Mouse (Mus musculus) lung, postnatal 0 days (tissue): ENCODE results near the gene Tefm. TPM values are rescaled to one million over a fixed set of nuclear protein-coding genes. Genes with fewer than 3 reads are reported as not detected.
A peak's percentile ranks its signal among the peaks of the same experiment; 100 is the strongest.
"Not testable (repeated sequence)": the region's sequence is repeated elsewhere in the genome, so short reads cannot be mapped to it uniquely, and the experiment has no call there.

Experiments used
- ATAC-seq: fragments of 200-750 bp; cut with Nextera tagmentation; 2 replicates; pipeline ENCODE4 v1.8.0; 2017; ENCODE audit warnings: moderate library complexity
- DNase-seq: peaks from one replicate; pipeline ENCODE4 v3.0.0-alpha.2; 2016; ENCODE audit warnings: low spot score
- H3K27ac ChIP-seq: fragments of 300-500 bp; sonication (generic); 2 replicates; pipeline ENCODE4 v1.5.1; 2014; ENCODE audit warnings: antibody characterized with exemption, mild to moderate bottlenecking, low read length, mixed read lengths
- H3K27me3 ChIP-seq: fragments of 300-500 bp; sonication (generic); replicated peaks from 2 replicates; pipeline ENCODE4 v1.6.1; 2014; ENCODE audit warnings: low read length, mixed read lengths; ENCODE audit not compliant: insufficient read depth
- H3K36me3 ChIP-seq: fragments of 300-500 bp; sonication (generic); 2 replicates; pipeline ENCODE4 v1.6.1; 2014; ENCODE audit warnings: low read length, mixed read lengths; ENCODE audit not compliant: insufficient read depth
- H3K4me1 ChIP-seq: fragments of 300-500 bp; sonication (generic); 2 replicates; pipeline ENCODE4 v1.6.1; 2014; ENCODE audit warnings: antibody characterized with exemption, low read depth, low read length, mixed read lengths; ENCODE audit not compliant: insufficient read depth
- H3K4me2 ChIP-seq: fragments of 300-500 bp; sonication (generic); replicated peaks from 2 replicates; pipeline ENCODE4 v1.6.1; 2014; ENCODE audit warnings: low read depth, mild to moderate bottlenecking, low read length, moderate library complexity, mixed read lengths
- H3K4me3 ChIP-seq: fragments of 300-500 bp; sonication (generic); 2 replicates; pipeline ENCODE4 v1.5.1; 2014; ENCODE audit warnings: low read depth, low read length
- H3K9ac ChIP-seq: fragments of 300-500 bp; sonication (generic); replicated peaks from 2 replicates; pipeline ENCODE4 v1.6.1; 2014; ENCODE audit warnings: low read depth, mild to moderate bottlenecking
- H3K9me3 ChIP-seq: fragments of 300-500 bp; sonication (generic); 2 replicates; pipeline ENCODE4 v1.6.1; 2016; ENCODE audit warnings: low read length, mixed read lengths
- CTCF ChIP-seq: IDR thresholded peaks from 2 replicates; pipeline ENCODE4 v1.5.1; 2016; ENCODE audit warnings: antibody characterized with exemption, mild to moderate bottlenecking
- EP300 ChIP-seq: IDR thresholded peaks from 2 replicates; pipeline ENCODE4 v1.6.1; 2016; ENCODE audit warnings: antibody characterized with exemption, mild to moderate bottlenecking, control low read depth
- WGBS: fragments of 180-500 bp; shearing (Covaris S2); extraction: QIAGEN DNeasy Blood & Tissue Kit; methylation state at CpG from one replicate; pipeline ENCODE4 v1.1.7; 2014; 5-methylcytosine and 5-hydroxymethylcytosine counted together
- polyA plus RNA-seq: library from polyadenylated mRNA; unstranded; fragments of >200 nt; fragmentation: Nextera tagmentation; extraction: Ambion mirVana; gene quantifications from 2 replicates; pipeline ENCODE4 v1.2.1, GENCODE M21; 2015

The Tefm gene
- 17.8 and 19.5 TPM in 2 replicates for polyA plus RNA-seq

DNA sequence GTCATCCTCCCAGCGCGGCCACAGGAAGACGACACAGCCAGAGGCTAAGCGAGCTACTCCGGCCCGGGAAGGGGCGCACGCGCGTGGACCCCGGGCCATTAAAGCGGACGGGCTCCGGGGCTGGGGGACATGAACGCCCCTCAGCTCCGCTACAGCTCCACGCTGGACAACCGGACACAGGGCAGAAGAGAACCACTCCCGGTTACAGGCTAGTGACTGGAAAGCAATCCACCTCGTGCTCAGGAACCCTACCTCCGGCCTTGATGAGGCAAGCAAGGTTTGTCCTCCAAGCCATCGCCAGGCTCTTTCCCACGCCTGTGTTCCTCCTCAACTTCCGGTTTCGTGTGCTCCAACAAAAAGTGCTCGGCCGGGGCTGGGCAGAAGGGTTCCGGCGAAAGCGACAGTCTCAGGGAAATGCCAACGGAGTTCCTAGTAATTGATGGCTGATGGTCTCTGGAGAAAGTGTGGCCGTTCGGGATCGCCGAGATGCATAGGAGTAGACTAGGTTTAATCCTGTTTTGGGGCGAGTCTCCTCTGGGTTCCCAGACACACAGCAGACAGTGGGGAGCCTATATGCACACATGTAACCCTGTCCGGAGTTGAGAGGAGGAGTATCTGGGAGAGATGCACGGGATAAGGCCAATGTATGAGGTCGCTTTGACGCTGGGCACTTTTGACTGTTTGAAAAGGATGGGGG, at the start of gene Tefm:
Gene Tefm, minus strand, starts transcription at position 351 of the 697 bp plus-strand sequence.
- under 1% methylated on average over 40 of the region's 40 CpGs for WGBS
- TF ChIP-seq CTCF (no peak), EP300 (no peak)
- peak within 1 kb of the TSS; percentile 90 for H3K4me2 ChIP-seq
- H3K36me3 ChIP-seq: no peaks in the 10 kb centered on the region
- ATAC-seq: peak; percentile 93
- peak within 1 kb of the TSS; percentile 87 for H3K9ac ChIP-seq
- DNase-seq: peak; percentile 94
- H3K4me1 ChIP-seq: peaks cover 4% of the 10 kb centered on the region; the same call in 1 of the 2 replicates
- H3K9me3 ChIP-seq: no peaks in the 10 kb centered on the region
- H3K4me3 ChIP-seq: peak within 1 kb of the TSS; percentile 85
- H3K27ac ChIP-seq: peak within 1 kb of the TSS; percentile 88
- H3K27me3 ChIP-seq: no peaks in the 10 kb centered on the region

DNA sequence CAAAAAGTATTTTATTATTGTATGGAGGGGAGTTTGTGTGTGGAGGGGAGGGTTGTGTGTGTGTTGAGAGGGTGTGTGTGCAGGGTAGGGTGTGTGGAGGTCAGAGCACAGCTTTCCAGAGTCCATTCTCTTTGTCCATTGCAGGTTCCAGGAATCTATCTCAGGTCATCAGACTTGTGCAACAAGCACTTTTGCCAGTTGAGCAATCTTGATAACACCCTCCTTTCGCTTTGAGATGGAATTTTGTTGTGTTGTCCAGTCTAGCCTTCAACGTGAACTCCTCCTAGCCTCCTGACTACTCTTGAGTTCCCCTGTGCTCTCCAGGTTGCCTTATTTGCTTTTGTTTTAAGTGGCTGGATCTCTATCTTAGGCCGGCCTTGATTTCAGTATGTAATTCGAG, 48.3 kb upstream of the Tefm start:
- ATAC-seq (peak; percentile 91), DNase-seq (peak; percentile 72)
- Histone ChIP-seq H3K4me1 (no peaks in the 10 kb centered on the region), H3K4me2 (no peak overlapping the region), H3K36me3 (peaks cover 6% of the 10 kb centered on the region; the same call in 1 of the 2 replicates), H3K27ac (no peak overlapping the region), H3K27me3 (no peaks in the 10 kb centered on the region), H3K9ac (no peak overlapping the region), H3K9me3 (no peaks in the 10 kb centered on the region), H3K4me3 (no peak overlapping the region)
- WGBS: 35% methylated on average over 4 of the region's 4 CpGs
- TF ChIP-seq EP300 (peak; percentile 74), CTCF (no peak)

- H3K27me3 ChIP-seq: not testable (repeated sequence)
- whole genome bisulfite sequencing: 62% methylated on average over 5 of the region's 5 CpGs
Observed at GRCm38 (mm10) chr11:80185441-80185976, 43.5 kb upstream of the Tefm start.

GRCm38 (mm10) chr11:80184531-80185071, 42.6 kb upstream of the Tefm start:
- Histone ChIP-seq H3K27ac (peak overlapping the region; percentile 92; the same call in 1 of the 2 replicates), H3K4me1 (peaks cover 8% of the 10 kb centered on the region; the same call in 1 of the 2 replicates), H3K4me3 (peak overlapping the region; percentile 86), H3K4me2 (peak overlapping the region; percentile 79), H3K9me3 (no peaks in the 10 kb centered on the region), H3K9ac (peak overlapping the region; percentile 76; the same call in 1 of the 2 replicates), H3K27me3 (no peaks in the 10 kb centered on the region), H3K36me3 (no peaks in the 10 kb centered on the region)
- no peak for ATAC-seq
- TF ChIP-seq CTCF: no peak
- no peak for TF ChIP-seq EP300
- DNase-seq: no peak
- WGBS: 62% methylated on average over 6 of the region's 6 CpGs

More at GRCm38 (mm10) chr11:80185441-80185976, 43.5 kb upstream of the Tefm start:
- H3K27ac ChIP-seq, H3K9me3 ChIP-seq, H3K36me3 ChIP-seq, H3K4me3 ChIP-seq, DNase-seq, ATAC-seq, H3K9ac ChIP-seq, H3K4me1 ChIP-seq: not testable (repeated sequence)
- 0 out of 2 replicates have a peak overlapping the region, but pooled peaks have one; percentile 8 for H3K4me2 ChIP-seq

DNA sequence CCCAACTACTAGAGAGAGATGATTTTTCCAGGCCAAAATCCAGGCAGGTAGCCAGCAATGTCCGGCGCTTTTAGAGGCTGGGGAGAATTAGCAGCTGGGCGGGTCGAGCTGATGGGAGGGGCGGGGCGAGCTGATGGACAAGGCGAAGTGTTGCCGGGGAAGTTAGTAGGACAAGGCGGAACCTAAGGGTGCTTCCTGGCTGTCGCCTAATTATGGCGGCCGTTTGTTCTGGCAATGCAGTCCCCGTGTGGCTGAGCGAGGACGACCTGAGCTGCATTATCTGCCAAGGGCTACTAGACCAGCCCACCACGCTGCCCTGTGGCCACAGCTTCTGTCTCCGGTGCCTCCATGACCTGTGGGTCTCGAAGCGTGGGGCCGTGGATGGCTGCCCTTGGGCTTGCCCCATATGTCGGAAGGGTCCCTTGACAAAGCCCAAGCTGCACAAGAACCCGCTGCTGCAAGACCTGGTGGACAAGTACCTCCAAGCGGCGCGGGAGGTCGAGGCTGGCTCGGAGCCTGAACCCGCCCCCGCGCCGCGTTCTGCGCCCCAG, 41.8 kb upstream of the Tefm start, which contains the start of gene Rnf135:
Gene Rnf135, plus strand, starts transcription at position 147 of the 551 bp plus-strand sequence.
- Histone ChIP-seq H3K27me3 (no peaks in the 10 kb centered on the region), H3K9me3 (no peaks in the 10 kb centered on the region), H3K4me3 (peak within 1 kb of the TSS; percentile 86), H3K4me1 (peaks cover 8% of the 10 kb centered on the region; the same call in 1 of the 2 replicates), H3K9ac (peak within 1 kb of the TSS; percentile 76), H3K27ac (peak within 1 kb of the TSS; percentile 92), H3K36me3 (no peaks in the 10 kb centered on the region), H3K4me2 (peak within 1 kb of the TSS; percentile 79)
- TF ChIP-seq EP300: no peak; the same call in 1 of the 2 replicates
- no peak for TF ChIP-seq CTCF
- peak; percentile 99 for ATAC-seq
- peak; percentile 96 for DNase-seq
- 1% methylated on average over 33 of the region's 33 CpGs for WGBS
